Mouse (Mus musculus): ENCODE results near the gene Mafg.
A peak's percentile ranks its signal among the peaks of the same experiment; 100 is the strongest.

GRCm38 (mm10) chr11:120643601-120643987 lies 10.2 kb upstream of the Mafg start, which contains the start of gene Pycr1:
- TF ChIP-seq CTCF (IDR thresholded peaks at IDR 0.05; ENCODE audit: control insufficient read depth, insufficient read depth, low read length) (no peak), POLR2A (IDR thresholded peaks at IDR 0.05; ENCODE audit: borderline replicate concordance, control insufficient read depth, low read depth, low read length) (peak; percentile 37; the same call in 1 of the 2 replicates)

Measured in bone marrow, adult 2 months (tissue).